Mouse (Mus musculus): Measurements from ENCODE around the gene Mrpl4. TPM values are rescaled to one million over a fixed set of nuclear protein-coding genes. Genes with fewer than 3 reads are reported as not detected.
"Not testable (repeated sequence)": the region's sequence is repeated elsewhere in the genome, so short reads cannot be mapped to it uniquely, and the experiment has no call there.

Mrpl4 gene
- total and polyA plus RNA-seq, 2 experiments from 2014 or later, result 59.9 to 101 TPM

- DNase-seq (no peak), ATAC-seq (no peak)
- TF ChIP-seq CTCF (IDR thresholded peaks at IDR 0.05; ENCODE audit: low read depth), result no peak
- Histone ChIP-seq H3K4me1 (ENCODE audit: insufficient read depth) (peaks cover 4% of the 10 kb centered on the region; the same call in 1 of the 2 replicates), H3K36me3 (ENCODE audit: insufficient read depth) (no peaks in the 10 kb centered on the region), H3K9ac (no peak overlapping the region), H3K4me3 (ENCODE audit: low read depth, low read length) (no peak overlapping the region), H3K27ac (ENCODE audit: low read depth, low read length) (no peak overlapping the region), H3K4me2 (ENCODE audit: low read depth) (no peak overlapping the region), H3K9me3 (ENCODE audit: low read length) (no peaks in the 10 kb centered on the region), H3K27me3 (ENCODE audit: insufficient read depth, low read length) (peaks cover 35% of the 10 kb centered on the region)
- WGBS, result 73% methylated on average over 3 of the region's 3 CpGs
These were observed 37.2 kb downstream of the Mrpl4 start for GRCm38 (mm10) chr9:21039779-21040178.

DNA sequence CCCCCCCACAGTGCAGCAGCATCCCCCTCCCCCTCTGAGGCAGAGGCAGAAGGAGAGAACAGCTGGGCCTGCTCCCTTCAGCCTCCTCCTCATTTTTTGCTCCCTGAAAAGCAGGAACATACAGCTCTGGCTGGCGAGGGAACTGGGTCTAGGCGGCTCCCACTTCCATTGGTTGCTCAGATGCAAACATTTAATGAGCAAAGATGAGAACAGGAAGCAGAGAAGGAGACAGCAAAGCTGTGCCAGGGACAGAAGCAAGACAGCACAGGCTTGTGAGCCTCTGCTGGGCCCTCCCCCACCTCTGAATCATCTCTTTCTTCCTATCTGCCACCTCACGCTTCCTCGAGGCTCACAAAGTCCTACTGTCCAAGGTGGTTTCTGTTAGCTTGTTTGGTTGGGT, 38.8 kb downstream of the Mrpl4 start:
- DNase-seq (no peak), ATAC-seq (no peak)
- H3K27ac ChIP-seq (ENCODE audit: low read depth, low read length), result no peak overlapping the region
- no peak overlapping the region for H3K4me2 ChIP-seq (ENCODE audit: low read depth)
- TF ChIP-seq CTCF (IDR thresholded peaks at IDR 0.05; ENCODE audit: low read depth), result no peak
- no peak overlapping the region for H3K9ac ChIP-seq
- H3K36me3 ChIP-seq (ENCODE audit: insufficient read depth), result no peaks in the 10 kb centered on the region
- H3K9me3 ChIP-seq (ENCODE audit: low read length), result no peaks in the 10 kb centered on the region
- H3K27me3 ChIP-seq (ENCODE audit: insufficient read depth, low read length), result peaks cover 19% of the 10 kb centered on the region
- WGBS, result 40% methylated on average over 4 of the region's 4 CpGs
- no peak overlapping the region for H3K4me3 ChIP-seq (ENCODE audit: low read depth, low read length)
- no peaks in the 10 kb centered on the region; the same call in 1 of the 2 replicates for H3K4me1 ChIP-seq (ENCODE audit: insufficient read depth)

DNA sequence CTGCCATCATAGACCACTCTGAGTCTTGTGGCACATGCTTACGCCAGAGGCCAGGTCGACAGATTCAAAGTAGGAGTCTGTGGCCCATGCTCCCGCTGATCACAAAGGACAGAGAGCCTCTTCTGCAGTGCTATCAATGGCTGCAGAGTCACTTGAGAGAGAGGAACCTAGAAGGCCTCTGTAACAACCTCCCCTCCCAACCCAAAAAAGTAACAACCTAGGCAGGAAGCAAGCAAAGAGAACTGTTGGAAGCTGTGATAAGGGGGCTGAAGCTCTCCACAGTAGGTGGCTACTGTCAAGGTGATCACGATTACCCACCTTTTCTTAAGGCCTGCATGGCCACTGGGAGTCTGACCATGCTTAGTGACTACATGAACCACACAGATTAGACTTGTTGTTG, 41.0 kb downstream of the Mrpl4 start:
- H3K36me3 ChIP-seq (ENCODE audit: insufficient read depth), result no peaks in the 10 kb centered on the region
- no peak for ATAC-seq

DNA sequence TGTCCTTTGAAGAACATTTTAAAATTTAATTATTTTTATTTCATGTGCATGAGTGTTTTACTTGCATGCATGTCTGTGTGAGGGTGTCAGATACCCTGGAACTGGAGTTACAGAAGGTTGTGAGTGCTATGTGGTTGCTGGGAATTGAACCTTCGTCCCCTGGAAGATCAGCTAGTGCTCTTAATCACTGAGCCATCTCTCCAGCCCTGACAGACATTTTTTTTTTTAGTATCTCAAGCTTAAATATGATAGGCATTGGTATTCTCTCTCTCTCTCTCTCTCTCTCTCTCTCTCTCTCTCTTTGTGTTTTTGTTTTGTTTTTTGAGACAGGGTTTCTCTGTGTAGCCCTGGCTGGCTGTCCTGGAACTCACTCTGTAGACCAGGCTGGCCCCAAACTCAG, 42.2 kb downstream of the Mrpl4 start:
- not testable (repeated sequence) for H3K4me2 ChIP-seq (ENCODE audit: low read depth); H3K4me1 ChIP-seq (ENCODE audit: insufficient read depth); ATAC-seq; H3K9me3 ChIP-seq (ENCODE audit: low read length); H3K9ac ChIP-seq; H3K27ac ChIP-seq (ENCODE audit: low read depth, low read length); H3K27me3 ChIP-seq (ENCODE audit: insufficient read depth, low read length); H3K4me3 ChIP-seq (ENCODE audit: low read depth, low read length); H3K36me3 ChIP-seq (ENCODE audit: insufficient read depth); DNase-seq
- 56% methylated on average over 1 of the region's 1 CpGs for WGBS

More for the DNA sequence above, 41.0 kb downstream of the Mrpl4 start:
- TF ChIP-seq CTCF (IDR thresholded peaks at IDR 0.05; ENCODE audit: low read depth), result no peak
- H3K9ac ChIP-seq, result no peak overlapping the region
- peaks cover 4% of the 10 kb centered on the region; the same call in 1 of the 2 replicates for H3K27me3 ChIP-seq (ENCODE audit: insufficient read depth, low read length)
- H3K4me3 ChIP-seq (ENCODE audit: low read depth, low read length), result no peak overlapping the region
- H3K4me2 ChIP-seq (ENCODE audit: low read depth), result no peak overlapping the region
- H3K27ac ChIP-seq (ENCODE audit: low read depth, low read length), result no peak overlapping the region
- DNase-seq, result no peak
- H3K9me3 ChIP-seq (ENCODE audit: low read length), result no peaks in the 10 kb centered on the region
- no peaks in the 10 kb centered on the region for H3K4me1 ChIP-seq (ENCODE audit: insufficient read depth)
- WGBS, result 93% methylated on average over 4 of the region's 4 CpGs

- H3K9me3 ChIP-seq (ENCODE audit: low read length), result no peaks in the 10 kb centered on the region
- no peak overlapping the region for H3K4me3 ChIP-seq (ENCODE audit: low read depth, low read length)
- WGBS, result 93% methylated on average over 3 of the region's 3 CpGs
- ATAC-seq (no peak), DNase-seq (no peak)
- no peak overlapping the region for H3K27ac ChIP-seq (ENCODE audit: low read depth, low read length)
- H3K27me3 ChIP-seq (ENCODE audit: insufficient read depth, low read length), result no peaks in the 10 kb centered on the region
- H3K36me3 ChIP-seq (ENCODE audit: insufficient read depth), result no peaks in the 10 kb centered on the region
- no peaks in the 10 kb centered on the region for H3K4me1 ChIP-seq (ENCODE audit: insufficient read depth)
- no peak for TF ChIP-seq CTCF (IDR thresholded peaks at IDR 0.05; ENCODE audit: low read depth)
- no peak overlapping the region for H3K4me2 ChIP-seq (ENCODE audit: low read depth)
- no peak overlapping the region for H3K9ac ChIP-seq
These were observed 42.7 kb downstream of the Mrpl4 start for GRCm38 (mm10) chr9:21045235-21045634.

GRCm38 (mm10) chr9:21051578-21051977, 49.0 kb downstream of the Mrpl4 start:
- no peak overlapping the region for H3K4me2 ChIP-seq (ENCODE audit: low read depth)
- ATAC-seq (no peak), DNase-seq (no peak)
- no peak overlapping the region for H3K9ac ChIP-seq
- H3K27ac ChIP-seq (ENCODE audit: low read depth, low read length), result no peak overlapping the region
- no peak for TF ChIP-seq CTCF (IDR thresholded peaks at IDR 0.05; ENCODE audit: low read depth)
- H3K4me3 ChIP-seq (ENCODE audit: low read depth, low read length), result no peak overlapping the region
- no peaks in the 10 kb centered on the region for H3K4me1 ChIP-seq (ENCODE audit: insufficient read depth)
- H3K27me3 ChIP-seq (ENCODE audit: insufficient read depth, low read length), result no peaks in the 10 kb centered on the region
- H3K36me3 ChIP-seq (ENCODE audit: insufficient read depth), result no peaks in the 10 kb centered on the region
- no peaks in the 10 kb centered on the region for H3K9me3 ChIP-seq (ENCODE audit: low read length)
- 70% methylated on average over 10 of the region's 10 CpGs for WGBS

MicroRNA genes within 50 kb of the gene (microRNA counts, 519-probe panel; counts per million panel counts)
- not detected for microRNA mmu-miR-1900

Small RNA genes within 50 kb of the gene (microRNA-seq; reads per million reads assigned to microRNA genes)
- gene Mir1900, result 0 to 0.12 reads per million in 2 experiments

Other genes starting within 250 kb of the Mrpl4 start
- gene Col5a3, start 187.7 kb upstream of the Mrpl4 start, total RNA-seq (2014; rRNA removed), result 1.2 and 3.7 TPM in 2 replicates
- gene Col5a3, start 187.7 kb upstream of the Mrpl4 start, polyA plus RNA-seq (2015; fragmentation: Nextera tagmentation; extraction: Ambion mirVana), result 0.40 TPM in 2 replicates
- gene Rdh8, start 184.2 kb upstream of the Mrpl4 start, total RNA-seq (2014; rRNA removed), result not detected in 2 replicates
- gene Rdh8, start 184.2 kb upstream of the Mrpl4 start, polyA plus RNA-seq (2015; fragmentation: Nextera tagmentation; extraction: Ambion mirVana), result not detected in 2 replicates
- gene A230050P20Rik, start 134.1 kb upstream of the Mrpl4 start, total RNA-seq (2014; rRNA removed), result 18.0 and 22.1 TPM in 2 replicates
- 5.0 and 19.6 TPM in 2 replicates for gene A230050P20Rik, start 134.1 kb upstream of the Mrpl4 start, polyA plus RNA-seq (2015; fragmentation: Nextera tagmentation; extraction: Ambion mirVana)
- gene Angptl6, start 123.0 kb upstream of the Mrpl4 start, total RNA-seq (2014; rRNA removed), result 8.6 and 13.8 TPM in 2 replicates
- 16.4 and 20.6 TPM in 2 replicates for gene Angptl6, start 123.0 kb upstream of the Mrpl4 start, polyA plus RNA-seq (2015; fragmentation: Nextera tagmentation; extraction: Ambion mirVana)
- 55.5 and 72.4 TPM in 2 replicates for gene Ppan, start 114.6 kb upstream of the Mrpl4 start, total RNA-seq (2014; rRNA removed)
- 40.7 and 43.1 TPM in 2 replicates for gene Ppan, start 114.6 kb upstream of the Mrpl4 start, polyA plus RNA-seq (2015; fragmentation: Nextera tagmentation; extraction: Ambion mirVana)
- 129 and 137 TPM in 2 replicates for gene Eif3g, start 104.1 kb upstream of the Mrpl4 start, total RNA-seq (2014; rRNA removed)
- 232 and 242 TPM in 2 replicates for gene Eif3g, start 104.1 kb upstream of the Mrpl4 start, polyA plus RNA-seq (2015; fragmentation: Nextera tagmentation; extraction: Ambion mirVana)
- 83.1 and 101 TPM in 2 replicates for gene Dnmt1, start 42.9 kb upstream of the Mrpl4 start, total RNA-seq (2014; rRNA removed)
- 36.2 and 39.9 TPM in 2 replicates for gene Dnmt1, start 42.9 kb upstream of the Mrpl4 start, polyA plus RNA-seq (2015; fragmentation: Nextera tagmentation; extraction: Ambion mirVana)
- 3.7 and 4.0 TPM in 2 replicates for gene S1pr2, start 26.0 kb upstream of the Mrpl4 start, total RNA-seq (2014; rRNA removed)
- 5.1 and 5.7 TPM in 2 replicates for gene S1pr2, start 26.0 kb upstream of the Mrpl4 start, polyA plus RNA-seq (2015; fragmentation: Nextera tagmentation; extraction: Ambion mirVana)
- 3.2 and 3.7 TPM in 2 replicates for gene Icam1, start 13.2 kb downstream of the Mrpl4 start, total RNA-seq (2014; rRNA removed)
- 3.1 and 3.6 TPM in 2 replicates for gene Icam1, start 13.2 kb downstream of the Mrpl4 start, polyA plus RNA-seq (2015; fragmentation: Nextera tagmentation; extraction: Ambion mirVana)
- gene Icam4, start 26.6 kb downstream of the Mrpl4 start, total RNA-seq (2014; rRNA removed), result not detected in 2 replicates
- not detected in 2 replicates for gene Icam4, start 26.6 kb downstream of the Mrpl4 start, polyA plus RNA-seq (2015; fragmentation: Nextera tagmentation; extraction: Ambion mirVana)
- gene Icam5, start 29.3 kb downstream of the Mrpl4 start, total RNA-seq (2014; rRNA removed), result 17.2 and 19.4 TPM in 2 replicates
- 8.2 and 10.3 TPM in 2 replicates for gene Icam5, start 29.3 kb downstream of the Mrpl4 start, polyA plus RNA-seq (2015; fragmentation: Nextera tagmentation; extraction: Ambion mirVana)
- gene Zglp1, start 64.4 kb downstream of the Mrpl4 start, total RNA-seq (2014; rRNA removed), result not detected in 2 replicates
- gene Zglp1, start 64.4 kb downstream of the Mrpl4 start, polyA plus RNA-seq (2015; fragmentation: Nextera tagmentation; extraction: Ambion mirVana), result 0.56 and 0.84 TPM in 2 replicates
- 1.5 and 2.6 TPM in 2 replicates for gene Gm49373, start 70.4 kb downstream of the Mrpl4 start, total RNA-seq (2014; rRNA removed)
- gene Gm49373, start 70.4 kb downstream of the Mrpl4 start, polyA plus RNA-seq (2015; fragmentation: Nextera tagmentation; extraction: Ambion mirVana), result 0.74 and 0.79 TPM in 2 replicates
- gene Fdx1l, start 70.9 kb downstream of the Mrpl4 start, total RNA-seq (2014; rRNA removed), result 63.2 and 69.2 TPM in 2 replicates
- 79.4 and 94.9 TPM in 2 replicates for gene Fdx1l, start 70.9 kb downstream of the Mrpl4 start, polyA plus RNA-seq (2015; fragmentation: Nextera tagmentation; extraction: Ambion mirVana)
- 0.43 and 3.4 TPM in 2 replicates for gene Gm38431, start 89.3 kb downstream of the Mrpl4 start, total RNA-seq (2014; rRNA removed)
- 0.34 and 0.44 TPM in 2 replicates for gene Gm38431, start 89.3 kb downstream of the Mrpl4 start, polyA plus RNA-seq (2015; fragmentation: Nextera tagmentation; extraction: Ambion mirVana)
- 24.5 and 40.3 TPM in 2 replicates for gene Raver1, start 89.3 kb downstream of the Mrpl4 start, total RNA-seq (2014; rRNA removed)
- 23.2 and 24.3 TPM in 2 replicates for gene Raver1, start 89.3 kb downstream of the Mrpl4 start, polyA plus RNA-seq (2015; fragmentation: Nextera tagmentation; extraction: Ambion mirVana)
- gene Tyk2, start 128.5 kb downstream of the Mrpl4 start, total RNA-seq (2014; rRNA removed), result 9.4 and 11.0 TPM in 2 replicates
- gene Tyk2, start 128.5 kb downstream of the Mrpl4 start, polyA plus RNA-seq (2015; fragmentation: Nextera tagmentation; extraction: Ambion mirVana), result 3.8 and 5.0 TPM in 2 replicates
- 39.5 and 42.1 TPM in 2 replicates for gene Cdc37, start 147.2 kb downstream of the Mrpl4 start, total RNA-seq (2014; rRNA removed)
- gene Cdc37, start 147.2 kb downstream of the Mrpl4 start, polyA plus RNA-seq (2015; fragmentation: Nextera tagmentation; extraction: Ambion mirVana), result 186 and 191 TPM in 2 replicates
- gene Pde4a, start 163.0 kb downstream of the Mrpl4 start, total RNA-seq (2014; rRNA removed), result 19.8 and 20.0 TPM in 2 replicates
- 26.2 and 41.6 TPM in 2 replicates for gene Pde4a, start 163.0 kb downstream of the Mrpl4 start, polyA plus RNA-seq (2015; fragmentation: Nextera tagmentation; extraction: Ambion mirVana)
- gene Keap1, start 236.6 kb downstream of the Mrpl4 start, total RNA-seq (2014; rRNA removed), result 68.9 and 72.7 TPM in 2 replicates
- 60.0 and 67.0 TPM in 2 replicates for gene Keap1, start 236.6 kb downstream of the Mrpl4 start, polyA plus RNA-seq (2015; fragmentation: Nextera tagmentation; extraction: Ambion mirVana)
- gene S1pr5, start 245.7 kb downstream of the Mrpl4 start, total RNA-seq (2014; rRNA removed), result 2.7 and 2.8 TPM in 2 replicates
- gene S1pr5, start 245.7 kb downstream of the Mrpl4 start, polyA plus RNA-seq (2015; fragmentation: Nextera tagmentation; extraction: Ambion mirVana), result 1.9 and 2.3 TPM in 2 replicates